ENCODE assay signal across 22 mouse cellular contexts in the genomic region with DNA sequence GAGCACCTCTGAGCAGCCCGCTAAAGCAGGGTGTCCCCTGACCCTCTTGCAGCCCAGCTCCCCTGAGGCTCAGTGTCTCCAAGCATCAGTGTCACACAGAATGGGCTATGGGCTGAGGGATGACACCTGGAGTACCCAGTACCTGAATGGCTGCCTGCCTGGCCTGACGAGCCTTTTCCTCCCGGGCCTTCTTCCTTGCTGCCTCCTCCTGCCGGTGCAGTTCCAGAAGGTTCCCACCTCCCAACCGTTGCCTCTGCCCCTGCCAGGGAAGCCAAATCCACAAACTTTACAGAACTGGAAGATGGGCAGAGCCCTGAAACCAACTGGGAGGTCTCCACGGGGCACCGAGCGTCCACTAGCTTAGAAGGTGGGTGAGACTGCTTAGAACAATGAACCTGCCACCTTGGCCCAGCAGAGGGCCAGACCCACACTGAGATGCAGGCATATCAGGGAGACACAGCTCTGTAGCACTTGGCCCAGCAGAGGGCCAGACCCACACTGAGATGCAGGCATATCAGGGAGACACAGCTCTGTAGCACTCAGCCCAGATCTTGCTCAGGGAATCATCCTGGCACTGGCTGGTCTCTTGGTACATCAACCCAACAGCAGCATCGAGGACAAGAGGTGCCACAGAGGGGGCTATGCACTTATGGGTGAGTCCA. TPM values are rescaled to one million over a fixed set of nuclear protein-coding genes. Genes with fewer than 3 reads are reported as not detected.
A peak's percentile ranks its signal among the peaks of the same experiment; 100 is the strongest.
DNase-seq lines count a peak whose midpoint lies in the region; ATAC-seq and TF ChIP-seq lines count a peak whose summit lies in the region.
"Had no signal": no experiment of that assay in that cellular context is flagged by ENCODE, and none has a peak within 500 bp of the region (broad histone marks: within the 10 kb centered on the region; RNA-seq: fewer than 3 reads in every experiment).

No protein-coding gene starts in this region.

- no peak overlapping the region for H3K9ac ChIP-seq in intestine, postnatal 0 days (ENCODE audit: low read depth, low read length)
- H3K9ac ChIP-seq in intestine, embryonic 16.5 days (ENCODE audit: low read depth, low read length): no peak overlapping the region
- no peak overlapping the region for H3K9ac ChIP-seq in midbrain, postnatal 0 days (replicated peaks; ENCODE audit: low read length, poor library complexity, severe bottlenecking)
- H3K9ac ChIP-seq in midbrain, embryonic 15.5 days: no peak overlapping the region
- H3K9ac ChIP-seq: embryonic facial prominence, embryonic 12.5 days; liver, embryonic 15.5 days; midbrain, embryonic 12.5 days had no signal

- no peak overlapping the region for H3K27ac ChIP-seq in intestine, postnatal 0 days (ENCODE audit: low read depth, low read length)
- H3K27ac ChIP-seq in intestine, embryonic 16.5 days (ENCODE audit: low read length): no peak overlapping the region
- no peak overlapping the region for H3K27ac ChIP-seq in midbrain, postnatal 0 days (ENCODE audit: low read depth, low read length)
- no peak overlapping the region for H3K27ac ChIP-seq in midbrain, embryonic 15.5 days
- H3K27ac ChIP-seq: embryonic facial prominence, embryonic 12.5 days; heart, embryonic 10.5 days; left cerebral cortex, adult 2 months; liver, embryonic 15.5 days; midbrain, embryonic 12.5 days had no signal

- H3K4me3 ChIP-seq in intestine, postnatal 0 days (ENCODE audit: low read depth, low read length): no peak overlapping the region
- H3K4me3 ChIP-seq in intestine, embryonic 16.5 days (ENCODE audit: low read length): no peak overlapping the region
- H3K4me3 ChIP-seq in midbrain, postnatal 0 days (ENCODE audit: low read depth, low read length): no peak overlapping the region
- H3K4me3 ChIP-seq in midbrain, embryonic 15.5 days: no peak overlapping the region
- H3K4me3 ChIP-seq: embryonic facial prominence, embryonic 12.5 days; heart, embryonic 10.5 days; left cerebral cortex, adult 2 months; liver, embryonic 15.5 days; midbrain, embryonic 12.5 days had no signal

- H3K27me3 ChIP-seq in intestine, postnatal 0 days (replicated peaks; ENCODE audit: control insufficient read depth, insufficient read depth, low read length): no peaks in the 10 kb centered on the region
- H3K27me3 ChIP-seq in intestine, embryonic 16.5 days (replicated peaks; ENCODE audit: control insufficient read depth, insufficient read depth, low read length): no peaks in the 10 kb centered on the region
- H3K27me3 ChIP-seq in midbrain, postnatal 0 days (ENCODE audit: insufficient read depth, low read length): no peaks in the 10 kb centered on the region
- no peaks in the 10 kb centered on the region for H3K27me3 ChIP-seq in midbrain, embryonic 15.5 days (replicated peaks)
- H3K27me3 ChIP-seq: embryonic facial prominence, embryonic 12.5 days; liver, embryonic 15.5 days; midbrain, embryonic 12.5 days had no signal

- 91% methylated on average over 9 of the region's 9 CpGs for WGBS in intestine, postnatal 0 days
- 89% methylated on average over 9 of the region's 9 CpGs for WGBS in intestine, embryonic 16.5 days
- 94% methylated on average over 9 of the region's 9 CpGs for WGBS in midbrain, postnatal 0 days
- 91% methylated on average over 9 of the region's 9 CpGs for WGBS in midbrain, embryonic 15.5 days

- no peaks in the 10 kb centered on the region for H3K9me3 ChIP-seq in intestine, postnatal 0 days (ENCODE audit: control insufficient read depth)
- H3K9me3 ChIP-seq in intestine, embryonic 16.5 days (ENCODE audit: control insufficient read depth, low read length): no peaks in the 10 kb centered on the region
- H3K9me3 ChIP-seq in midbrain, postnatal 0 days (ENCODE audit: low read length): no peaks in the 10 kb centered on the region
- H3K9me3 ChIP-seq in midbrain, embryonic 15.5 days: no peaks in the 10 kb centered on the region
- H3K9me3 ChIP-seq: embryonic facial prominence, embryonic 12.5 days; heart, embryonic 10.5 days; liver, embryonic 15.5 days; midbrain, embryonic 12.5 days had no signal

- no peak for ATAC-seq in intestine, postnatal 0 days
- ATAC-seq in intestine, embryonic 16.5 days: no peak
- ATAC-seq in midbrain, postnatal 0 days (ENCODE audit: low FRiP score): 0 out of 2 replicates have a peak, but pooled peaks have one; percentile 24
- ATAC-seq in midbrain, embryonic 15.5 days (replicated peaks): no peak
- peak; percentile 59; the same call in 1 of the 2 replicates for ATAC-seq in common myeloid progenitor, adult 5-6 weeks (replicated peaks; ENCODE audit: low read depth, poor library complexity, severe bottlenecking)
- ATAC-seq: activated CD4-positive, CD25-positive, alpha-beta regulatory T cell, adult 4 months; CD4-positive, CD25-positive, alpha-beta regulatory T cell, adult 4 months had no signal

- TF ChIP-seq CTCF in intestine, postnatal 0 days (IDR thresholded peaks at IDR 0.05; ENCODE audit: low read depth): peak; percentile 63
- peak; percentile 66 for TF ChIP-seq CTCF in midbrain, postnatal 0 days (IDR thresholded peaks at IDR 0.05)

- no peak for DNase-seq in midbrain, postnatal 0 days (ENCODE audit: low spot score)
- DNase-seq in testis, postnatal 14 days (ENCODE audit: low spot score): no peak
- no peak for DNase-seq in retina, postnatal 1 day
- DNase-seq: adrenal gland, postnatal 25 days; cerebellum, adult 18-20 months; gastrocnemius, postnatal 25 days; heart, postnatal 14 days; kidney, postnatal 10 days; lung, postnatal 4 days; right cerebral cortex, adult 18-20 months; thymus, adult 2 months had no signal

- H3K4me1 ChIP-seq in intestine, postnatal 0 days (replicated peaks; ENCODE audit: control insufficient read depth, insufficient read depth, low read length): no peaks in the 10 kb centered on the region
- peaks cover 13% of the 10 kb centered on the region for H3K4me1 ChIP-seq in intestine, embryonic 16.5 days (ENCODE audit: control insufficient read depth, insufficient read depth, low read length)
- H3K4me1 ChIP-seq in midbrain, postnatal 0 days (ENCODE audit: insufficient read depth, low read length): no peaks in the 10 kb centered on the region
- H3K4me1 ChIP-seq in midbrain, embryonic 15.5 days: no peaks in the 10 kb centered on the region
- H3K4me1 ChIP-seq: liver, embryonic 15.5 days; midbrain, embryonic 12.5 days had no signal

- no peak overlapping the region for H3K4me2 ChIP-seq in intestine, postnatal 0 days (replicated peaks; ENCODE audit: low read depth)
- no peak overlapping the region for H3K4me2 ChIP-seq in intestine, embryonic 16.5 days (ENCODE audit: low read depth, low read length)
- no peak overlapping the region for H3K4me2 ChIP-seq in midbrain, postnatal 0 days (ENCODE audit: low read depth, low read length, poor library complexity, severe bottlenecking)
- no peak overlapping the region for H3K4me2 ChIP-seq in midbrain, embryonic 15.5 days
- H3K4me2 ChIP-seq: embryonic facial prominence, embryonic 12.5 days; liver, embryonic 15.5 days; midbrain, embryonic 12.5 days had no signal

- H3K36me3 ChIP-seq in intestine, postnatal 0 days (ENCODE audit: control insufficient read depth, insufficient read depth): peaks cover 67% of the 10 kb centered on the region; the same call in 1 of the 2 replicates
- peaks cover 22% of the 10 kb centered on the region for H3K36me3 ChIP-seq in intestine, embryonic 16.5 days (ENCODE audit: control insufficient read depth, insufficient read depth, low read length)
- H3K36me3 ChIP-seq in midbrain, postnatal 0 days (ENCODE audit: insufficient read depth, low read length): peaks cover 77% of the 10 kb centered on the region
- H3K36me3 ChIP-seq in midbrain, embryonic 15.5 days (replicated peaks): peaks cover 39% of the 10 kb centered on the region

RNA-seq across cellular contexts. Expression of a gene that starts 13.5 kb away (rescaled TPM):
- 4.8 and 5.6 TPM in 2 replicates for polyA plus RNA-seq in intestine, postnatal 0 days (2015; fragmentation: Nextera tagmentation; extraction: Ambion mirVana)
- 12.0 and 12.2 TPM in 2 replicates for polyA plus RNA-seq in intestine, embryonic 16.5 days (2015; fragmentation: Nextera tagmentation; extraction: Ambion mirVana)
- 17.7 and 19.0 TPM in 2 replicates for total RNA-seq in midbrain, postnatal 0 days (2014; rRNA removed)
- polyA plus RNA-seq in midbrain, postnatal 0 days (2015; fragmentation: Nextera tagmentation; extraction: Ambion mirVana): 25.4 and 27.7 TPM in 2 replicates
- polyA plus RNA-seq in midbrain, embryonic 15.5 days (2015; fragmentation: Nextera tagmentation; extraction: Ambion mirVana): 35.0 and 35.6 TPM in 2 replicates
- total RNA-seq in common myeloid progenitor, adult 5-6 weeks (2017): 31.4 and 34.0 TPM in 2 replicates

RNA-seq across cellular contexts. Expression of a gene that starts 25.4 kb away (rescaled TPM):
- 13.5 and 15.1 TPM in 2 replicates for polyA plus RNA-seq in intestine, postnatal 0 days (2015; fragmentation: Nextera tagmentation; extraction: Ambion mirVana)
- polyA plus RNA-seq in intestine, embryonic 16.5 days (2015; fragmentation: Nextera tagmentation; extraction: Ambion mirVana): 21.1 and 22.5 TPM in 2 replicates
- 28.6 and 32.1 TPM in 2 replicates for total RNA-seq in midbrain, postnatal 0 days (2014; rRNA removed)
- polyA plus RNA-seq in midbrain, postnatal 0 days (2015; fragmentation: Nextera tagmentation; extraction: Ambion mirVana): 14.9 and 17.6 TPM in 2 replicates
- 23.6 and 24.2 TPM in 2 replicates for polyA plus RNA-seq in midbrain, embryonic 15.5 days (2015; fragmentation: Nextera tagmentation; extraction: Ambion mirVana)
- total RNA-seq in common myeloid progenitor, adult 5-6 weeks (2017): 5.3 and 7.9 TPM in 2 replicates

RNA-seq across cellular contexts. Expression of a gene that starts 25.6 kb away (rescaled TPM):
- polyA plus RNA-seq in intestine, postnatal 0 days (2015; fragmentation: Nextera tagmentation; extraction: Ambion mirVana): 153 TPM in 2 replicates
- polyA plus RNA-seq in intestine, embryonic 16.5 days (2015; fragmentation: Nextera tagmentation; extraction: Ambion mirVana): 113 and 119 TPM in 2 replicates
- total RNA-seq in midbrain, postnatal 0 days (2014; rRNA removed): 32.9 and 64.8 TPM in 2 replicates
- 56.8 and 57.0 TPM in 2 replicates for polyA plus RNA-seq in midbrain, postnatal 0 days (2015; fragmentation: Nextera tagmentation; extraction: Ambion mirVana)
- 51.4 and 53.5 TPM in 2 replicates for polyA plus RNA-seq in midbrain, embryonic 15.5 days (2015; fragmentation: Nextera tagmentation; extraction: Ambion mirVana)
- total RNA-seq in common myeloid progenitor, adult 5-6 weeks (2017): 15.7 and 21.7 TPM in 2 replicates

RNA-seq across cellular contexts. Expression of a gene that starts 26.1 kb away (rescaled TPM):
- polyA plus RNA-seq in intestine, postnatal 0 days (2015; fragmentation: Nextera tagmentation; extraction: Ambion mirVana): 1.6 and 1.7 TPM in 2 replicates
- polyA plus RNA-seq in intestine, embryonic 16.5 days (2015; fragmentation: Nextera tagmentation; extraction: Ambion mirVana): 1.7 and 2.3 TPM in 2 replicates
- 170 and 178 TPM in 2 replicates for total RNA-seq in midbrain, postnatal 0 days (2014; rRNA removed)
- 44.9 and 46.9 TPM in 2 replicates for polyA plus RNA-seq in midbrain, postnatal 0 days (2015; fragmentation: Nextera tagmentation; extraction: Ambion mirVana)
- 45.3 and 45.5 TPM in 2 replicates for polyA plus RNA-seq in midbrain, embryonic 15.5 days (2015; fragmentation: Nextera tagmentation; extraction: Ambion mirVana)
- total RNA-seq in common myeloid progenitor, adult 5-6 weeks (2017): 1.2 and 2.6 TPM in 2 replicates
- polyA plus RNA-seq: activated CD4-positive, CD25-positive, alpha-beta regulatory T cell, adult 4 months; CD4-positive, CD25-positive, alpha-beta regulatory T cell, adult 4 months had no signal

Comparison
In these comparisons a context has a peak if more than half of its experiments do, and no peak if none do; other contexts are left out.
1. ATAC-seq: peak in midbrain, postnatal 0 days (single experiment) and common myeloid progenitor, adult 5-6 weeks (single experiment); none in intestine, postnatal 0 days (single experiment), intestine, embryonic 16.5 days (single experiment) and midbrain, embryonic 15.5 days (single experiment).